Mouse (Mus musculus): ENCODE results near the gene Agtrap. TPM values are rescaled to one million over a fixed set of nuclear protein-coding genes. Genes with fewer than 3 reads are reported as not detected.

The Agtrap gene
- polyA plus RNA-seq (2012; rRNA removed), result 98.0 and 106 TPM in 2 replicates

DNA sequence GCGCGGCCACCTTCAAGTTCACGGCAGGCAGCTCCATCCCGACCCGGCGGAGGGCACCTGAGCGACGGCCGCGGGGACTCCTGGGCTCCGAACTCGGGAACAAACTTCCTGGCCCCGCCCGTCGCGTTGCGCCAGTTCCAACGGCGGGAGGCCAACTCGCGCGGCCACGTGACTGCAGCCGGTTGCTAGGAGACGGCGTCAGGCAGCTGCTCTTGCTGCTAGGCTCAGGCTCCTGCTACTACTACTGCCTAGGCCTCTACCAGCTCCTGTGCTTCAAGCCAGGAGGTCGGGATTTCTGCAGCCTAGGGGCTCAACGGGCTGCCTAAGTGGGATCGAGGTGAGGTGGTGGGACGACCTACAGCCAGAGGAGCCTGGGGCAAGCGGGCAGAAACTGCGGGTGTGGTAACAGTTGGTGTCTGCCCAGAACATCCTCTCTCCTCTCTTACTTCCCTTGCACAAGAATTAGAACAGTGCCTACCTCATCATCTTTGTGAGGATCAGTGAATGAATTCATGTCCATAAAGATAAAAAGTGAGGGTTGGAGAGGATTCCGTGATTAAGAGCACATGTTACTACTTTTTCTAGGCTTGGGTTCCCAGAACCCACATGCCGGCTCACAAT lies at the start of gene Agtrap:
Gene Agtrap (minus strand): TSS at position 125 of the 621 bp plus-strand sequence.
- peak within 1 kb of the TSS; percentile 89 for H3K4me3 ChIP-seq (ENCODE audit: control insufficient read depth, insufficient read depth, low read length)
- H3K4me1 ChIP-seq (replicated peaks; ENCODE audit: control insufficient read depth, insufficient read depth, low read length), result peaks cover 48% of the 10 kb centered on the region
- peak; percentile 98 for DNase-seq
- no peaks in the 10 kb centered on the region for H3K27me3 ChIP-seq (ENCODE audit: control insufficient read depth, insufficient read depth, low read length)
- 7% methylated on average over 34 of the region's 34 CpGs for WGBS
- H3K27ac ChIP-seq (ENCODE audit: control insufficient read depth, insufficient read depth, low read length), result peak within 1 kb of the TSS; percentile 75
- no peaks in the 10 kb centered on the region for H3K36me3 ChIP-seq (ENCODE audit: control insufficient read depth, insufficient read depth, low read length)
- peak; percentile 80 for TF ChIP-seq POLR2A (IDR thresholded peaks at IDR 0.05; ENCODE audit: control insufficient read depth, extremely low read depth, insufficient read depth, low read length, poor library complexity)
- TF ChIP-seq CTCF (IDR thresholded peaks at IDR 0.05; ENCODE audit: borderline replicate concordance, control insufficient read depth, extremely low read depth, insufficient read depth, low read length, poor library complexity), result peak; percentile 51; the same call in 1 of the 2 replicates

DNA sequence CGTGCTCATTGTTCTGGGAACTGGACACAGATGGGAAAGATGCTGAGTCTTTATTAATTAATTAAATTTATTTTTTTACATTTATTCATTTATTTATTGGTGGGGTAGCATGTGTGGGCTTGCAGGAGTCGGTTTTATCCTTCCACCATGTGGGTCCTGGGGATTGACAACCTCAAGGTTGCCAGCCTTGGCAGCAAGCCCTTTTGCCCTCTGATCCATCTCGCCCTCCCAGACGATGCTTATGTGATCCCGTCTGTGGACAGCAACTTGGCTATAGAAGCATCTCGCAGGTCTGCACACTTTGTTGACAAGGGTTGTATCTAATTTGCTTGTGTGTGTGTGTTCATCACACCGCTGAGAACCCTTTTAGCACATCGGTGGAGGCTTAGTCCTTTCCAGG lies 49.7 kb upstream of the Agtrap start:
- DNase-seq, result no peak
- Histone ChIP-seq H3K4me3 (ENCODE audit: control insufficient read depth, insufficient read depth, low read length) (no peak overlapping the region), H3K27me3 (ENCODE audit: control insufficient read depth, insufficient read depth, low read length) (no peaks in the 10 kb centered on the region), H3K27ac (ENCODE audit: control insufficient read depth, insufficient read depth, low read length) (no peak overlapping the region), H3K36me3 (ENCODE audit: control insufficient read depth, insufficient read depth, low read length) (no peaks in the 10 kb centered on the region), H3K4me1 (replicated peaks; ENCODE audit: control insufficient read depth, insufficient read depth, low read length) (peaks cover 6% of the 10 kb centered on the region)
- 89% methylated on average over 8 of the region's 8 CpGs for WGBS
- TF ChIP-seq CTCF (IDR thresholded peaks at IDR 0.05; ENCODE audit: borderline replicate concordance, control insufficient read depth, extremely low read depth, insufficient read depth, low read length, poor library complexity) (no peak), POLR2A (IDR thresholded peaks at IDR 0.05; ENCODE audit: control insufficient read depth, extremely low read depth, insufficient read depth, low read length, poor library complexity) (no peak)

DNA sequence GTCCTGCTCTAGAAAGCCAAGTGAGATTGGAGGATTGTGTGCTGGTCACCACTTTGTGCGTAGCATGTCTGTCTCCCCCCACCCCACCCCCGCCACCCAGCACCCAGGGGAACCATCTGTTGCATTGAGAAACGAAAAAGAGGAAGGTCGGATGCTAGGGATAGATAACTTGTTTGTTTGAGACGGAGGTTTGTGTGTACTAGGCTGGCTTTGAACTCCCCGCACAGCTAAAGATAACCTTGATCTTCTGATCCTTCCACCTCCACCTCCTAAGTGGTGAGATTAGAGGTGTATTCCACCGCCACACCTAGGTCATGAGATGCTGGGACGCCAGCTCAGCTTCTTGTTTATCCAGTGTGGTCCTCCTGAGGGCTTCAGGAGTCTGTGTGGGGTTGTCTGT lies 47.2 kb upstream of the Agtrap start:
- Histone ChIP-seq H3K27me3 (ENCODE audit: control insufficient read depth, insufficient read depth, low read length) (peaks cover 8% of the 10 kb centered on the region), H3K4me3 (ENCODE audit: control insufficient read depth, insufficient read depth, low read length) (no peak overlapping the region), H3K36me3 (ENCODE audit: control insufficient read depth, insufficient read depth, low read length) (no peaks in the 10 kb centered on the region), H3K27ac (ENCODE audit: control insufficient read depth, insufficient read depth, low read length) (no peak overlapping the region), H3K4me1 (replicated peaks; ENCODE audit: control insufficient read depth, insufficient read depth, low read length) (peaks cover 11% of the 10 kb centered on the region; the same call in 1 of the 2 replicates)
- TF ChIP-seq CTCF (IDR thresholded peaks at IDR 0.05; ENCODE audit: borderline replicate concordance, control insufficient read depth, extremely low read depth, insufficient read depth, low read length, poor library complexity), result no peak
- TF ChIP-seq POLR2A (IDR thresholded peaks at IDR 0.05; ENCODE audit: control insufficient read depth, extremely low read depth, insufficient read depth, low read length, poor library complexity), result no peak
- DNase-seq, result no peak
- WGBS, result 51% methylated on average over 8 of the region's 8 CpGs

DNA sequence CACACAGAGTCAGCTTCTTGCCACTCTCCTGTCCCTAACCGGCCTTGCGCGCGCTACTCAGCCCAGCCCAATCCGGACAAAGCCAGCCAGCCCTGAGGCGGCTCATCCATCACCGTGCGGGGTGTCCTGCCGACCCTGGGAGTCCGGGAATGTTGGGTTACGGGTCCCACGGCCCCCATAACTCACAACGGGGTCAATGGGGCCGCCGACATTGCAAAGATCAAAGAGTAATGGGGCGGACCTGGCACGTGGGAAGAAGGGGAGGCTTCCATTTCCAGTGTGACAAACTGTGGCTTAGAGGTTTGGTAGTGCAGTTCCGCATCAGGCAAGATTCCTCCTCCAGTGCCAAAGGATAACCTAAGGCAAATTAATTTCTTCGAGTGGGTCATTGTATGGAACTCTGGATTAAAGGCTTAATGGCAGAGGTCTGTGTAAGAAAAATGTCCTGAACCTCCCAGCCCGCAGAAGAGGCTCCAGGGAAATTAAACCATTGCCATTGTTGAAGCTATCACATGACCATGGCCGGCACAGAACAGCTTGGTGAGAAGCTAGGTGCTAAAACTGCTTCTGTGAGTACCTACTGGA lies 43.8 kb upstream of the Agtrap start:
- H3K4me1 ChIP-seq (replicated peaks; ENCODE audit: control insufficient read depth, insufficient read depth, low read length), result peaks cover 11% of the 10 kb centered on the region; the same call in 1 of the 2 replicates
- no peak for DNase-seq
- no peak for TF ChIP-seq CTCF (IDR thresholded peaks at IDR 0.05; ENCODE audit: borderline replicate concordance, control insufficient read depth, extremely low read depth, insufficient read depth, low read length, poor library complexity)
- TF ChIP-seq POLR2A (IDR thresholded peaks at IDR 0.05; ENCODE audit: control insufficient read depth, extremely low read depth, insufficient read depth, low read length, poor library complexity), result no peak

DNA sequence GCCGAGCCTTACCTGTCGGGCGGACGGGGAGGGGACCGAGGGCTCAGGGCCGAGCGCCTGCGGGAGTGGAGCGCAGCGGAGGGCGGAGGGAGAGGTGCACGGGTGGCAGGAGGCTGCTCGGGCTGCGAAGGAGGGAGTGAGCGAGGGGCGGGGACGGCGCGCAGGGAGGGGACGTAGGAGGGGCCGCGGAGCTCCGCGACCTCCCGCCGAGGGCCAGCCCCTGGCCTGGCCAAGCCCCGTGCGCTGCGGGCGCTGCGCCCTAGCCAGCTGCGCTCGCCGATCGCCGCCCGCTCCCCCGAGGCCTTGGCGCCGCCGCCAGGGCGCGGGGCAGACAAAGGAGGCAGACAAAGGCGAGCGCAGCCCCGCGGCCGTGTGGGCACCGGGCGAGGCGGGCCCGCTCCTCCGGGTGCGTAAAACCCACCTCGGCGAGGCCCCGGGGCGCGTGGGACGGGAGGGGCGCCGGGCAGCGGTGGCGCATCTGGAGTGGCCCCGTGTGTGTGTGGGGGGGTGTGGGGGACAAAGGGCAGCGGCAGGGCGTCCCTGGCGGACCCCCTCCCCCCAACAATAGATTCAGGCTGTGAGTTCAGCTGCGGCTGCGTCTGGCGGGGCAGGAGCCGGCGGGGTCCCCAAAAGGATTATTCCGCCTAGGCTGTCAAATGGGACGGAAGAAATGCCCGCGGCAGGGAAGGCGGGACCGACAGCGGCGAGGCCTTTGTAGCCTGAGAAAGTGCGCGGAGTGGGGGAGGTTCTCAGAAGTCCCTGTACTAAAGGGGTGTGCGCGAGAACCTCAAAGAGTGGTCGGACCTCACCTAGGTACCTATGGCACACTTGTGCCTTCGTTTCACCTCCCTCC lies 43.0 kb upstream of the Agtrap start, which contains the start of gene Draxin:
Gene Draxin (minus strand): TSS at position 138 of the 853 bp plus-strand sequence.
- H3K4me3 ChIP-seq (ENCODE audit: control insufficient read depth, insufficient read depth, low read length), result peak within 1 kb of the TSS; percentile 37
- peaks cover 11% of the 10 kb centered on the region; the same call in 1 of the 2 replicates for H3K4me1 ChIP-seq (replicated peaks; ENCODE audit: control insufficient read depth, insufficient read depth, low read length)
- DNase-seq, result peak; percentile 38
- no peaks in the 10 kb centered on the region for H3K36me3 ChIP-seq (ENCODE audit: control insufficient read depth, insufficient read depth, low read length)
- 1% methylated on average over 83 of the region's 87 CpGs for WGBS
- H3K27me3 ChIP-seq (ENCODE audit: control insufficient read depth, insufficient read depth, low read length), result peaks cover 18% of the 10 kb centered on the region
- no peak for TF ChIP-seq POLR2A (IDR thresholded peaks at IDR 0.05; ENCODE audit: control insufficient read depth, extremely low read depth, insufficient read depth, low read length, poor library complexity)
- TF ChIP-seq CTCF (IDR thresholded peaks at IDR 0.05; ENCODE audit: borderline replicate concordance, control insufficient read depth, extremely low read depth, insufficient read depth, low read length, poor library complexity), result no peak
- no peak within 1 kb of the TSS for H3K27ac ChIP-seq (ENCODE audit: control insufficient read depth, insufficient read depth, low read length)

More for the DNA sequence above, 43.8 kb upstream of the Agtrap start:
- H3K27ac ChIP-seq (ENCODE audit: control insufficient read depth, insufficient read depth, low read length), result no peak overlapping the region
- H3K27me3 ChIP-seq (ENCODE audit: control insufficient read depth, insufficient read depth, low read length), result peaks cover 18% of the 10 kb centered on the region
- H3K4me3 ChIP-seq (ENCODE audit: control insufficient read depth, insufficient read depth, low read length), result no peak overlapping the region
- H3K36me3 ChIP-seq (ENCODE audit: control insufficient read depth, insufficient read depth, low read length), result no peaks in the 10 kb centered on the region
- WGBS, result 5% methylated on average over 21 of the region's 21 CpGs

DNA sequence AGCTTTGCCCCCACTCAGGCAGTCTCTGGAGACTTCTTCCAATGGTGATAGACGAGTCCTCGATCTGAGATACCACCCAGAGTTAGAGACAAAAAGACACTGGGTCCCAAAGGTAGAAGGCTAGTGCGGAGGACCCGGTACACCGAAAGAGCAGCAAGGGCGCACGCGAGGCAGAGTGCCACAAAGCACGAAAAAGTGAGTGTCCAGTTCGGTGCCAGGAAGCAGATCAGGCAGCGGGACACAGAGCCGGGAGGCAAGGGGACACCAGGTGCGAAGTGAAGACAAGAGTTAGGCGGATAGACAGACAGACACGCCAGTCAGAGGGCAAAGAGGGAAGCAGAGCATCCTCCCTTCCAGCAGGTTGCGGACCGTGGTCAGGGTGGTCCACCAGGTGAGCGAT lies 42.3 kb upstream of the Agtrap start, which contains the start of gene Mad2l2:
Gene Mad2l2 (plus strand): TSS at position 252 of the 400 bp plus-strand sequence.
- Histone ChIP-seq H3K36me3 (ENCODE audit: control insufficient read depth, insufficient read depth, low read length) (no peaks in the 10 kb centered on the region), H3K4me1 (replicated peaks; ENCODE audit: control insufficient read depth, insufficient read depth, low read length) (peaks cover 11% of the 10 kb centered on the region; the same call in 1 of the 2 replicates), H3K27ac (ENCODE audit: control insufficient read depth, insufficient read depth, low read length) (no peak within 1 kb of the TSS), H3K4me3 (ENCODE audit: control insufficient read depth, insufficient read depth, low read length) (peak within 1 kb of the TSS; percentile 37), H3K27me3 (ENCODE audit: control insufficient read depth, insufficient read depth, low read length) (peaks cover 18% of the 10 kb centered on the region)
- DNase-seq, result no peak
- TF ChIP-seq POLR2A (IDR thresholded peaks at IDR 0.05; ENCODE audit: control insufficient read depth, extremely low read depth, insufficient read depth, low read length, poor library complexity) (no peak), CTCF (IDR thresholded peaks at IDR 0.05; ENCODE audit: borderline replicate concordance, control insufficient read depth, extremely low read depth, insufficient read depth, low read length, poor library complexity) (no peak)
- WGBS, result 7% methylated on average over 18 of the region's 18 CpGs

Measured in thymus, adult 2 months (tissue).